Mouse (Mus musculus) olfactory bulb, adult 2 months (tissue): ENCODE results near the gene Rwdd3.

ENCODE experiments used
- CTCF ChIP-seq: fragments of 200-500 bp; IDR thresholded peaks from 2 replicates; pipeline ENCODE4 v1.5.1; 2012; ENCODE audit warnings: low read depth, mild to moderate bottlenecking, low read length, moderate library complexity; ENCODE audit not compliant: insufficient read depth
- POLR2A ChIP-seq: fragments of 200-500 bp; IDR thresholded peaks from 2 replicates; pipeline ENCODE4 v1.6.1; 2012; ENCODE audit warnings: mild to moderate bottlenecking, low read depth, low read length, moderate library complexity; ENCODE audit not compliant: insufficient read depth

- TF ChIP-seq POLR2A (no peak), CTCF (no peak)
Measured at GRCm38 (mm10) chr3:121127171-121127570, 44.3 kb downstream of the Rwdd3 start.
